Mouse (Mus musculus): Measurements from ENCODE around the gene Cyp2c29. TPM values are rescaled to one million over a fixed set of nuclear protein-coding genes. Genes with fewer than 3 reads are reported as not detected.
"Not testable (repeated sequence)": the region's sequence is repeated elsewhere in the genome, so short reads cannot be mapped to it uniquely, and the experiment has no call there.

Cyp2c29 gene
- not detected in 2 replicates for polyA plus RNA-seq (2012; rRNA removed)
- not detected in 2 replicates for polyA plus RNA-seq (2014; fragmentation: Nextera tagmentation; extraction: Ambion mirVana)

DNA sequence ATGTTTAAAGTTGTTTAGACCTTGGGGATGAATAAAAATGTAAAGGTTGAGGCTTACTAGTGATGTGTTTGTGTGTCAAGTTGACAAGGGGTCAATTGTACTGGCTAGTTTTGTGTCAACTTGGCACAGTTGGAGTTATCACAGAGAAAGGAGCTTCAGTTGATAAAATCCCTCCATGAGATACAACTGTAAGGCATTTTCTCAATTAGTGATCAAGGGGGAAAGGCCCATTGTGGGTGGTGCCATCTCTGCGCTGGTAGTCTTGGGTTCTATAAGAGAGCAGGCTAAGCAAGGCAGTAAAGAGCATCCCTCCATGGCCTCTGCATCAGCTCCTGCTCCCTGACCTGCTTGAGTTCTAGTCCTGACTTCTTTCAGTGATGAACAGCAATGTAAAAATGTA, at the start of gene Cyp2c29:
Gene Cyp2c29 (plus strand): TSS at position 301 of the 400 bp plus-strand sequence.
- not testable (repeated sequence) for H3K27ac ChIP-seq (replicated peaks; ENCODE audit: low read depth, low read length); H3K36me3 ChIP-seq (ENCODE audit: control insufficient read depth, insufficient read depth, low read length); H3K4me3 ChIP-seq (replicated peaks; ENCODE audit: low read length); H3K4me1 ChIP-seq (ENCODE audit: control insufficient read depth, insufficient read depth, low read length); DNase-seq (ENCODE audit: low spot score); ATAC-seq (ENCODE audit: low FRiP score, low read depth); H3K9me3 ChIP-seq (ENCODE audit: control insufficient read depth, low read length); H3K4me2 ChIP-seq (replicated peaks; ENCODE audit: low read depth, low read length, severe bottlenecking); H3K27me3 ChIP-seq (ENCODE audit: control insufficient read depth, insufficient read depth, low read length); H3K9ac ChIP-seq (ENCODE audit: low read depth, low read length, severe bottlenecking)
- no CpG with 5 or more reads among the region's 1 CpGs for WGBS

DNA sequence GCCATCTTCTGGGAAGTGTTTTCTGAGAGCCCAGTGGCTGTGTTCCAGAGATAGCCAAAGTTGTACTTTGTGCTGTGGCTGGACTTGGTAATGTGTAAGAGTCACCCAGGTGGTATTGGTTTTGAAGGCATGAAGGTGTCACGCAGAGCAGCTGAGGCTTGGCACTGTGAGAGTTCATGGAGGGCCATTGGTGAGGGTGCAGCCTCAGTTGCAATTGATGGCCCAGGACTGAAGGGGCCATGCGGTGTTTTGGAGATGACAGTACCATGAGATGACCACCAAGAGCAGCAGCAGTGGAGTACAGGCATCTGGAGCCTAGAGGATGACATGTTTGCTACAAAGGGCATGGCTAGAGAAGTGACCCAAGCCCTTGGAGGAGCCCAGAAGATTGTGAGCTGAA, 2.2 kb upstream of the Cyp2c29 start:
- not testable (repeated sequence) for H3K9me3 ChIP-seq (ENCODE audit: control insufficient read depth, low read length); H3K4me3 ChIP-seq (replicated peaks; ENCODE audit: low read length); H3K27me3 ChIP-seq (ENCODE audit: control insufficient read depth, insufficient read depth, low read length); ATAC-seq (ENCODE audit: low FRiP score, low read depth); H3K4me1 ChIP-seq (ENCODE audit: control insufficient read depth, insufficient read depth, low read length); H3K36me3 ChIP-seq (ENCODE audit: control insufficient read depth, insufficient read depth, low read length); H3K4me2 ChIP-seq (replicated peaks; ENCODE audit: low read depth, low read length, severe bottlenecking); DNase-seq (ENCODE audit: low spot score); H3K9ac ChIP-seq (ENCODE audit: low read depth, low read length, severe bottlenecking); H3K27ac ChIP-seq (replicated peaks; ENCODE audit: low read depth, low read length)
- 70% methylated on average over 2 of the region's 2 CpGs for WGBS

DNA sequence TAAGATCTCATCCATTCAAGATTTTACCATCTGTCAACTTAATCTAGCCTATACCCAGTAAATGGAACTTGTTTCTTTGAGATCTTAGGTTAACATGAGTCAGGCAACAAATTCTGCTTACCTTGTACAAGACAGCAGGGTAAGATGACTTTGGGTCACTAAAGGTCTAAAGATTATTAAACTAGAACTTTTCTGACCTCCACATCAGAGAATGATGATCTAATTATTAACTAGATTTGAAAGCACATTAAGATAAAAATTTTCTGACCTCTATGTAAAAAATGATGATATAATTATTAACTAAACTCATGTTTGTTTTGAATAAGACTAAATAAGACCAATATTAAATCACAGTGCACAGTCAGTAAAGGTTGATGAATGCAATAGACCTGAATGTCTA, 13.6 kb downstream of the Cyp2c29 start:
- Histone ChIP-seq H3K4me2 (replicated peaks; ENCODE audit: low read depth, low read length, severe bottlenecking) (no peak overlapping the region), H3K4me3 (replicated peaks; ENCODE audit: low read length) (no peak overlapping the region), H3K27ac (replicated peaks; ENCODE audit: low read depth, low read length) (no peak overlapping the region), H3K9me3 (ENCODE audit: control insufficient read depth, low read length) (no peaks in the 10 kb centered on the region), H3K27me3 (ENCODE audit: control insufficient read depth, insufficient read depth, low read length) (no peaks in the 10 kb centered on the region), H3K36me3 (ENCODE audit: control insufficient read depth, insufficient read depth, low read length) (no peaks in the 10 kb centered on the region), H3K9ac (ENCODE audit: low read depth, low read length, severe bottlenecking) (no peak overlapping the region), H3K4me1 (ENCODE audit: control insufficient read depth, insufficient read depth, low read length) (no peaks in the 10 kb centered on the region)
- TF ChIP-seq POLR2A (IDR thresholded peaks at IDR 0.05; ENCODE audit: borderline replicate concordance, extremely low read depth, insufficient read depth, insufficient read length), result no peak
- ATAC-seq (ENCODE audit: low FRiP score, low read depth), result no peak
- DNase-seq (ENCODE audit: low spot score), result no peak

DNA sequence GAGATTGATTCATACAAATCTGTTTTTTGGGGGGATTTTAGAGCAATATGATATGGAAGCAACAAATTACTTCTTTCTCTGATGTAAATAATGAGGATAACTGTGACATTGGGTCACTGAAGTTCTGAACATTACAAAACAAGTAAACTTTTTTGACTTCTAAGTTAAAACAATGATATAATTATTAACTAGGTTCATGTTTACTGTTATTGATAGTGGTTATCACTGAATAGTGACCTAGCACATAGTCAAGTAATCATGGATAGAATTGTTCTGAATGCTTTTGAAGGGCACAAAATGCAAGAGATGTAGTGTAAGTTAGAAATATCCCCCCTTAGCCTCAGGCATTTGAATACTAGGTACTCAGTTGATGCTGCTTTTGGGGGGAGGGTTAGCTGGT, 16.4 kb downstream of the Cyp2c29 start:
- Histone ChIP-seq H3K9ac (ENCODE audit: low read depth, low read length, severe bottlenecking) (no peak overlapping the region), H3K27me3 (ENCODE audit: control insufficient read depth, insufficient read depth, low read length) (no peaks in the 10 kb centered on the region), H3K9me3 (ENCODE audit: control insufficient read depth, low read length) (no peaks in the 10 kb centered on the region), H3K27ac (replicated peaks; ENCODE audit: low read depth, low read length) (no peak overlapping the region), H3K4me2 (replicated peaks; ENCODE audit: low read depth, low read length, severe bottlenecking) (no peak overlapping the region), H3K4me1 (ENCODE audit: control insufficient read depth, insufficient read depth, low read length) (no peaks in the 10 kb centered on the region), H3K4me3 (replicated peaks; ENCODE audit: low read length) (no peak overlapping the region), H3K36me3 (ENCODE audit: control insufficient read depth, insufficient read depth, low read length) (no peaks in the 10 kb centered on the region)
- TF ChIP-seq POLR2A (IDR thresholded peaks at IDR 0.05; ENCODE audit: borderline replicate concordance, extremely low read depth, insufficient read depth, insufficient read length), result no peak
- DNase-seq (ENCODE audit: low spot score), result no peak
- ATAC-seq (ENCODE audit: low FRiP score, low read depth), result no peak

DNA sequence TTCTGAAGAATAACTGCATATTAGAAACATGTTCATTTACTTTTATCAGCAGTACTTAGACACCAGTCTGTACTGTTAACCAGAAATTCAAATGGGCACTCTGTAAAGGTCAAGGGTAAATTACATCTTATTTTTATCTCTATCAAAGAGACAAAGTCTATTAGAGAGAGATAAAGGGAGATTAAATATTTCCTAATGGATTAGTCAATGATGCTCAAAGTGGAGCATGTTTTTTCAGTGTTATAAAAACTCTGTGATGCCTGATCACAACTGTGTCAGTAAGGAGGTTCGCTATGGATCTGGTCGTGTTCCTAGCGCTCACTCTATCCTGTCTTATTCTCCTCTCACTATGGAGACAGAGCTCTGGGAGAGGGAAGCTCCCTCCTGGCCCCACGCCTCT, 17.6 kb downstream of the Cyp2c29 start:
- no peak for ATAC-seq (ENCODE audit: low FRiP score, low read depth)
- H3K4me1 ChIP-seq (ENCODE audit: control insufficient read depth, insufficient read depth, low read length), result no peaks in the 10 kb centered on the region
- H3K9ac ChIP-seq (ENCODE audit: low read depth, low read length, severe bottlenecking), result no peak overlapping the region
- no peaks in the 10 kb centered on the region for H3K36me3 ChIP-seq (ENCODE audit: control insufficient read depth, insufficient read depth, low read length)
- no peaks in the 10 kb centered on the region for H3K9me3 ChIP-seq (ENCODE audit: control insufficient read depth, low read length)
- no peak overlapping the region for H3K4me2 ChIP-seq (replicated peaks; ENCODE audit: low read depth, low read length, severe bottlenecking)
- no peak for TF ChIP-seq POLR2A (IDR thresholded peaks at IDR 0.05; ENCODE audit: borderline replicate concordance, extremely low read depth, insufficient read depth, insufficient read length)
- H3K27ac ChIP-seq (replicated peaks; ENCODE audit: low read depth, low read length), result no peak overlapping the region
- H3K27me3 ChIP-seq (ENCODE audit: control insufficient read depth, insufficient read depth, low read length), result no peaks in the 10 kb centered on the region
- 78% methylated on average over 4 of the region's 4 CpGs for WGBS
- DNase-seq (ENCODE audit: low spot score), result no peak
- H3K4me3 ChIP-seq (replicated peaks; ENCODE audit: low read length), result no peak overlapping the region

DNA sequence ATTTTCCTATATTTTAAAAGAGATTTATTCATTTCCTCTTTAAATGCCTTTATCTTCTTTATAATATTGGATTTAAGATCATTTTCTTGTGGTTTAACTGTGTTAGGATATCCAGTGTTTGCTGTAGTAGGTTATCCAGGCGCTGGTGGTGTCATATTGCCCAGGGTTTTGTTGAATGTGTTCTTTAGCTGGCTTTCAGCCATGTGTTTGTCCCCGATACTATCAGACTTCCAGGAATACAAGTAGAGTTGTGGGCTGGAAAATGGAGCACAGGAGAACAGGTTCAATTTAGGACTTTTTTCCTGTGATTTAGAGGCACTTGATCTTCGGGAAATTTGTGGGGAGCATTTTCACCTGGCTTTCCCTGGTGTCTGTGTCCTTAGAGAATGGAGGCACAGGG, 19.8 kb downstream of the Cyp2c29 start:
- WGBS, result 64% methylated on average over 3 of the region's 3 CpGs
- TF ChIP-seq POLR2A (IDR thresholded peaks at IDR 0.05; ENCODE audit: borderline replicate concordance, extremely low read depth, insufficient read depth, insufficient read length), result no peak

More for the DNA sequence above, 19.8 kb downstream of the Cyp2c29 start:
- no peaks in the 10 kb centered on the region for H3K9me3 ChIP-seq (ENCODE audit: control insufficient read depth, low read length)
- no peak for DNase-seq (ENCODE audit: low spot score)
- no peaks in the 10 kb centered on the region for H3K36me3 ChIP-seq (ENCODE audit: control insufficient read depth, insufficient read depth, low read length)
- H3K4me1 ChIP-seq (ENCODE audit: control insufficient read depth, insufficient read depth, low read length), result no peaks in the 10 kb centered on the region
- H3K4me2 ChIP-seq (replicated peaks; ENCODE audit: low read depth, low read length, severe bottlenecking), result no peak overlapping the region
- no peak overlapping the region for H3K27ac ChIP-seq (replicated peaks; ENCODE audit: low read depth, low read length)
- no peak for ATAC-seq (ENCODE audit: low FRiP score, low read depth)
- no peak overlapping the region for H3K9ac ChIP-seq (ENCODE audit: low read depth, low read length, severe bottlenecking)
- no peak overlapping the region for H3K4me3 ChIP-seq (replicated peaks; ENCODE audit: low read length)
- H3K27me3 ChIP-seq (ENCODE audit: control insufficient read depth, insufficient read depth, low read length), result no peaks in the 10 kb centered on the region

Other genes starting within 250 kb of the Cyp2c29 start
- gene Cyp2c65, start 208.4 kb upstream of the Cyp2c29 start, polyA plus RNA-seq (2012; rRNA removed), result not detected in 2 replicates
- not detected in 2 replicates for gene Cyp2c65, start 208.4 kb upstream of the Cyp2c29 start, polyA plus RNA-seq (2014; fragmentation: Nextera tagmentation; extraction: Ambion mirVana)
- not detected in 2 replicates for gene Cyp2c66, start 155.5 kb upstream of the Cyp2c29 start, polyA plus RNA-seq (2012; rRNA removed)
- gene Cyp2c66, start 155.5 kb upstream of the Cyp2c29 start, polyA plus RNA-seq (2014; fragmentation: Nextera tagmentation; extraction: Ambion mirVana), result not detected in 2 replicates
- not detected in 2 replicates for gene Cyp2c38, start 193.7 kb downstream of the Cyp2c29 start, polyA plus RNA-seq (2012; rRNA removed)
- gene Cyp2c38, start 193.7 kb downstream of the Cyp2c29 start, polyA plus RNA-seq (2014; fragmentation: Nextera tagmentation; extraction: Ambion mirVana), result not detected in 2 replicates
- not detected in 2 replicates for gene Cyp2c39, start 241.5 kb downstream of the Cyp2c29 start, polyA plus RNA-seq (2012; rRNA removed)
- gene Cyp2c39, start 241.5 kb downstream of the Cyp2c29 start, polyA plus RNA-seq (2014; fragmentation: Nextera tagmentation; extraction: Ambion mirVana), result not detected in 2 replicates